Mouse (Mus musculus): ENCODE results near the gene Abcc4. TPM values are rescaled to one million over a fixed set of nuclear protein-coding genes. Genes with fewer than 3 reads are reported as not detected.

Abcc4 gene
- total and polyA plus RNA-seq, 2 experiments from 2014 or later, result 2.3 to 4.8 TPM

- H3K4me3 ChIP-seq (ENCODE audit: low read length), result peak overlapping the region; percentile 33
- ATAC-seq, result peak; percentile 57
- TF ChIP-seq CTCF (IDR thresholded peaks at IDR 0.05; ENCODE audit: low read depth), result no peak
- no peaks in the 10 kb centered on the region for H3K9me3 ChIP-seq (ENCODE audit: low read length)
- H3K4me1 ChIP-seq (ENCODE audit: insufficient read depth, low read length), result peaks cover 11% of the 10 kb centered on the region; the same call in 1 of the 2 replicates
- 2% methylated on average over 18 of the region's 18 CpGs for WGBS
- DNase-seq (ENCODE audit: low spot score), result peak; percentile 51
- H3K9ac ChIP-seq (replicated peaks; ENCODE audit: low read length), result peak overlapping the region; percentile 53
- no peaks in the 10 kb centered on the region for H3K27me3 ChIP-seq (ENCODE audit: insufficient read depth, low read length)
- H3K4me2 ChIP-seq (ENCODE audit: low read depth, low read length), result peak overlapping the region; percentile 68
- no peak overlapping the region for H3K27ac ChIP-seq
- H3K36me3 ChIP-seq (ENCODE audit: insufficient read depth, low read length), result no peaks in the 10 kb centered on the region
Observed at GRCm38 (mm10) chr14:118713408-118713807, 7.4 kb upstream of the Abcc4 start.

DNA sequence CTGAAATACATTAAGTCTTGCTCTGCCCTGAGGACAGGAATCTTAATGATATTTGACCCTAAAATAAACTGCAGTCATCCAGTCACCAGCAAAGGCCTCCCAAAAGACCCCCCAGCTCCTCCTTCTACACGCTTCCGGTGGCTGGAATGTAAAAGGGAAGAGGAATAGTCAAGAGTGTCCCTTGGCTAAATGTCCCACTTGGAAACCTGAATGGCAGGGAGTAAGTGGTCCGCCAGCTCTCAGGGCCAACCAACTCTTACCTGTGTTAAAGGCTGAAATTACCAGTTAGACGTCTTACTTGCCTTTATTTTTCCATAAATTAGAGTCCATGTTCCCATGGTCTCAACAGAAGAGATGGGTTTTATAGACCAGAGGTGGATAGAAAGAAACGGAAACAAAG is 6.9 kb upstream of the Abcc4 start:
- DNase-seq (ENCODE audit: low spot score) (no peak), ATAC-seq (no peak)
- peak overlapping the region; percentile 33; the same call in 1 of the 2 replicates for H3K4me3 ChIP-seq (ENCODE audit: low read length)
- no peak overlapping the region for H3K27ac ChIP-seq
- no peak overlapping the region for H3K9ac ChIP-seq (replicated peaks; ENCODE audit: low read length)
- peak overlapping the region; percentile 68 for H3K4me2 ChIP-seq (ENCODE audit: low read depth, low read length)
- no peaks in the 10 kb centered on the region for H3K36me3 ChIP-seq (ENCODE audit: insufficient read depth, low read length)
- H3K4me1 ChIP-seq (ENCODE audit: insufficient read depth, low read length), result peaks cover 11% of the 10 kb centered on the region; the same call in 1 of the 2 replicates
- WGBS, result 55% methylated on average over 5 of the region's 5 CpGs
- H3K9me3 ChIP-seq (ENCODE audit: low read length), result no peaks in the 10 kb centered on the region
- H3K27me3 ChIP-seq (ENCODE audit: insufficient read depth, low read length), result no peaks in the 10 kb centered on the region
- no peak for TF ChIP-seq CTCF (IDR thresholded peaks at IDR 0.05; ENCODE audit: low read depth)

GRCm38 (mm10) chr14:118710945-118711344 is 4.9 kb upstream of the Abcc4 start:
- ATAC-seq (no peak), DNase-seq (ENCODE audit: low spot score) (no peak)
- Histone ChIP-seq H3K9ac (replicated peaks; ENCODE audit: low read length) (no peak overlapping the region), H3K9me3 (ENCODE audit: low read length) (no peaks in the 10 kb centered on the region), H3K27ac (no peak overlapping the region), H3K4me3 (ENCODE audit: low read length) (no peak overlapping the region), H3K4me2 (ENCODE audit: low read depth, low read length) (no peak overlapping the region), H3K36me3 (ENCODE audit: insufficient read depth, low read length) (no peaks in the 10 kb centered on the region), H3K27me3 (ENCODE audit: insufficient read depth, low read length) (no peaks in the 10 kb centered on the region), H3K4me1 (ENCODE audit: insufficient read depth, low read length) (peaks cover 11% of the 10 kb centered on the region; the same call in 1 of the 2 replicates)
- TF ChIP-seq CTCF (IDR thresholded peaks at IDR 0.05; ENCODE audit: low read depth), result no peak

GRCm38 (mm10) chr14:118709736-118710135 is 3.7 kb upstream of the Abcc4 start:
- Histone ChIP-seq H3K27me3 (ENCODE audit: insufficient read depth, low read length) (no peaks in the 10 kb centered on the region), H3K9me3 (ENCODE audit: low read length) (no peaks in the 10 kb centered on the region), H3K36me3 (ENCODE audit: insufficient read depth, low read length) (no peaks in the 10 kb centered on the region), H3K4me3 (ENCODE audit: low read length) (no peak overlapping the region), H3K4me2 (ENCODE audit: low read depth, low read length) (no peak overlapping the region), H3K4me1 (ENCODE audit: insufficient read depth, low read length) (peaks cover 11% of the 10 kb centered on the region; the same call in 1 of the 2 replicates), H3K27ac (0 out of 2 replicates have a peak overlapping the region, but pooled peaks have one; percentile 32), H3K9ac (replicated peaks; ENCODE audit: low read length) (no peak overlapping the region)
- 18% methylated on average over 11 of the region's 11 CpGs for WGBS
- DNase-seq (ENCODE audit: low spot score), result peak; percentile 88
- peak; percentile 67 for TF ChIP-seq CTCF (IDR thresholded peaks at IDR 0.05; ENCODE audit: low read depth)
- ATAC-seq, result peak; percentile 75

- Histone ChIP-seq H3K4me1 (ENCODE audit: insufficient read depth, low read length) (0 out of 2 replicates have a peak, but pooled peaks cover 6% of the 10 kb centered on the region), H3K4me2 (ENCODE audit: low read depth, low read length) (no peak overlapping the region), H3K27ac (no peak overlapping the region), H3K27me3 (ENCODE audit: insufficient read depth, low read length) (no peaks in the 10 kb centered on the region), H3K36me3 (ENCODE audit: insufficient read depth, low read length) (no peaks in the 10 kb centered on the region), H3K4me3 (ENCODE audit: low read length) (no peak overlapping the region), H3K9me3 (ENCODE audit: low read length) (no peaks in the 10 kb centered on the region), H3K9ac (replicated peaks; ENCODE audit: low read length) (no peak overlapping the region)
- ATAC-seq (no peak), DNase-seq (ENCODE audit: low spot score) (no peak)
- no peak for TF ChIP-seq CTCF (IDR thresholded peaks at IDR 0.05; ENCODE audit: low read depth)
- WGBS, result 79% methylated on average over 5 of the region's 5 CpGs
Observed at GRCm38 (mm10) chr14:118708126-118708525, 2.1 kb upstream of the Abcc4 start.

DNA sequence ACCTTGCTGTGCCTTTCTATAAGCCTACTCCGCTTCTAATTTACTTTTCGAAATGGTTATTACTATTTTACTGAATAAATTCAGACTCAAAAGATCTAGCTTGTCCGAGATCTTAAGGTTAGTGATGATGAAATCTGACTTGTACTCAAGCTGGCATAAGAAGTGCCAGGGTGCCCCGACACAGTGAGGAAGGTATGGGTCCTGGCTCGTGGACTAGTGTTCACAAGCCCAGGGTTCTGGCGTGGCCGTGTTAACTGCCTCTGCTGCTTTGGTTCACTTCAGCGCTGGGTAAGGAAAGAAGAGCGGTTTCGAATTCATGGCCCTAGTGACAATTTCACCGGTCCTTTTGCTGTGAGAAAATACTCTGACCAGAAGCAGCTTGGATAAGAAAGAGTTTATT is 943 bp upstream of the Abcc4 start:
- H3K4me2 ChIP-seq (ENCODE audit: low read depth, low read length), result peak overlapping the region; percentile 98
- H3K27ac ChIP-seq, result no peak overlapping the region
- no peak for DNase-seq (ENCODE audit: low spot score)
- H3K36me3 ChIP-seq (ENCODE audit: insufficient read depth, low read length), result no peaks in the 10 kb centered on the region
- no peak overlapping the region; the same call in 1 of the 2 replicates for H3K9ac ChIP-seq (replicated peaks; ENCODE audit: low read length)
- 81% methylated on average over 11 of the region's 11 CpGs for WGBS
- H3K4me1 ChIP-seq (ENCODE audit: insufficient read depth, low read length), result 0 out of 2 replicates have a peak, but pooled peaks cover 6% of the 10 kb centered on the region
- no peak for ATAC-seq
- peak overlapping the region; percentile 66 for H3K4me3 ChIP-seq (ENCODE audit: low read length)
- no peaks in the 10 kb centered on the region for H3K9me3 ChIP-seq (ENCODE audit: low read length)
- H3K27me3 ChIP-seq (ENCODE audit: insufficient read depth, low read length), result no peaks in the 10 kb centered on the region
- no peak for TF ChIP-seq CTCF (IDR thresholded peaks at IDR 0.05; ENCODE audit: low read depth)

GRCm38 (mm10) chr14:118705465-118705807 is 583 bp downstream of the Abcc4 start:
- Histone ChIP-seq H3K9ac (replicated peaks; ENCODE audit: low read length) (peak overlapping the region; percentile 57), H3K4me2 (ENCODE audit: low read depth, low read length) (peak overlapping the region; percentile 98), H3K27me3 (ENCODE audit: insufficient read depth, low read length) (no peaks in the 10 kb centered on the region), H3K36me3 (ENCODE audit: insufficient read depth, low read length) (no peaks in the 10 kb centered on the region), H3K4me3 (ENCODE audit: low read length) (peak overlapping the region; percentile 66), H3K27ac (no peak overlapping the region), H3K9me3 (ENCODE audit: low read length) (no peaks in the 10 kb centered on the region), H3K4me1 (ENCODE audit: insufficient read depth, low read length) (0 out of 2 replicates have a peak, but pooled peaks cover 6% of the 10 kb centered on the region)
- 2% methylated on average over 10 of the region's 10 CpGs for WGBS
- ATAC-seq (no peak), DNase-seq (ENCODE audit: low spot score) (no peak)
- no peak for TF ChIP-seq CTCF (IDR thresholded peaks at IDR 0.05; ENCODE audit: low read depth)
